Mouse (Mus musculus): ENCODE results near the gene Mt1.
"Not testable (repeated sequence)": the region's sequence is repeated elsewhere in the genome, so short reads cannot be mapped to it uniquely, and the experiment has no call there.

Gene Mt1

DNA sequence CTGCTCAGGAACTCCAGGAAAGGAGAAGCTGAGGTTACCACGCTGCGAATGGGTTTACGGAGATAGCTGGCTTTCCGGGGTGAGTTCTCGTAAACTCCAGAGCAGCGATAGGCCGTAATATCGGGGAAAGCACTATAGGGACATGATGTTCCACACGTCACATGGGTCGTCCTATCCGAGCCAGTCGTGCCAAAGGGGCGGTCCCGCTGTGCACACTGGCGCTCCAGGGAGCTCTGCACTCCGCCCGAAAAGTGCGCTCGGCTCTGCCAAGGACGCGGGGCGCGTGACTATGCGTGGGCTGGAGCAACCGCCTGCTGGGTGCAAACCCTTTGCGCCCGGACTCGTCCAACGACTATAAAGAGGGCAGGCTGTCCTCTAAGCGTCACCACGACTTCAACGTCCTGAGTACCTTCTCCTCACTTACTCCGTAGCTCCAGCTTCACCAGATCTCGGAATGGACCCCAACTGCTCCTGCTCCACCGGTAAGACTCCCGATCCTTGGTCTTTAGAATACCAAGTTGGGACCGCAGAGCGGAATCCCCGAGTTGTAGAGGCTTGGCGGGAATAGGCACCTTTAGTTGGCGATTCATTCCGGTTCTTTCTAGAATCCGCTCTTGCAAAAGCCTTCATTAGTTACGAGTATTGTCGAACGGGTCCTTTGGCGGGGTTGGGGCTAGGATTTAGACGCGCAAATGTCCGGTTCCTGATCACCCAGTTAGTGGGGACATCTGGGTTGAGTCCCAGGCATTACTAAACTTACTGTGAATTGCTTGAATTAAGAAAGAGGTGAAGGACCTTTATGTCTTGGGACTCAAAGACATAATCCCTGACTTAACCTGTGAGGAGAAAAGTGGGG is at the start of gene Mt1:
Mt1 (plus strand) TSS at position 226 of the 856 bp plus-strand sequence.
- peak; percentile 100 for DNase-seq (ENCODE audit: low read depth)

DNA sequence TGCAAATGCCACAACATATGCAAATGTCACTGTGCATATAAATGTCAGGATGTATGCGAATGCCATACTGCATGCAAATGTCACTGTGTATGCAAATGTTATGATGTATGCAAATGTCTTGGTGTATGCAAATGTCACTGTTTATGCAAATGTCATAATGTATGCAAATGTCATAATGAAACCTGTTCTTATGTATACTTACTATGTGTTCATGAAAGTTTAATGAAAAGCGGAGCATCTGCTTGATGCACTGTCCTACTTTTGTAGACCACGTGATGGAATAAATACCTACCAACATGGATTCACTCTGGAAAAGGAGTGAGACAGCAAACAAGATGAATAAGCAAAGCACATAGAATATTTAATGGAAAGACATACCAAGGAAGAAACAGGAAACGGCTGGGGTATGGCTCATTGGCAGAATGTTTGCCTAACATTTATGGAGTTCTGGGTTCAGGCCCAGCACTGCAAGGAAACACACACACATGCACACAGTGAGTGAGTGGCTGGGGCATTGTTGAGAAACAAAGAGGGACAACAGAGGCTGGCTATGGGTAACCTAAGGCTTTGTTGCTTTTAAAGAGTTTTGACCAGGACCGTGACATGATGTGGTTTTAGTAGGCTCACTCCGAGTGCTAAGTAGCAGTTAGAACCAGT is 49.6 kb upstream of the Mt1 start:
- DNase-seq (ENCODE audit: low read depth): no peak

DNA sequence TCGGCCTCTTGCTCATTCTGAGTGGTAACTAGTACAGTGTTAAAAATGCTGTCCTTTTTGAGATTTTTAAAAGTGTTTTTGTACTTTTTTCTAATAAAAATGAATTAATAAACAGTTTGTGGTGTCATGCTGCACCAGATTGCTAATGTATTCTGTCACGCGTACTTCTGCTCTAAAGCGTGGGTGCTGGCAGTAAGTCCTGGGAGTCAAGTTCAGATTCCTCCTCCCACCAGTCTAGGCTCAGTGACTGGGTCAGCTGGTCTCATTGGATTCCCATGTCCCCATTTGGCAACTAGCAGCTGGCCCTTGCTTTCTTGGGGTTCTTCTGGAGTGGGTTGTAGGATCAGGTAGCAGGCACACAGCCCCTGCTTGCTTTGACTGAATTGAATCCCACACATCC is 48.8 kb upstream of the Mt1 start:
- DNase-seq (ENCODE audit: low read depth): no peak

DNA sequence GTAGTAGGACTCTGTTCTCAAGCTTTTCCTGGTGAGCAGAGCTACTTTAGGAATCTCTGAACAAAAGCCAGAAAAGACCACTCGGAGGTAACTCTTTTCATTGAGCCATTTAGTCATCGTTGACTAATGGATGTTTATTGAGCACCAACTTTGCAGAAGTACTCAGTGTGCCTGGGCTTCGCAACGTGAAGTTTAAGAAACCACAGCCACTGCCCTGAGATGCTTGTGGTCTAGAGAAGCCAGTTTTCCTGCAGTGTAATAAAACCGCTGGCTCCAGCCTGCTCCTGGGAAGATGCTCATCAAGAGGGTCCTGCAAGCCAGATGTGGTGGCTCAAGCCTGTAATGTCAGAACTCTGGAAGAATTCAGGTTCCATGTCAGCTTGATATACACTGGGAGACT is 46.8 kb upstream of the Mt1 start:
- peak; percentile 46 for DNase-seq (ENCODE audit: low read depth)

DNA sequence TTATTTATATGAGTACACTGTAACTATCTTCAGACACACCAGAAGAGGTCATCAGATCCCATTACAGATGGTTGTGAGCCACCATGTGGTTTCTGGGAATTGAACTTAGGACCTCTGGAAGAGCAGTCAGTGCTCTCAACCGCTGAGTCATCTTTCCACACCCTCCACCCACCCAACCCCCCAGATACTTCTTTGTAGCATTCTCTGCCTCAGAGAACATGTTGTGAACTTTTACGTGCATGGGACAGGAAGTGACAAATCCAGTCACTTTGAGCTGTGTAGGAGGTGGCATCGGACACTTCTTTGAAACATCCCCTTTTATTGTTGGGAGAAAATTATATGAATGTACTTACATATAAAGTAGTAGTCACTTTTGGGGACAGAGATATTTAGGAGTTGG is 44.3 kb upstream of the Mt1 start:
- DNase-seq (ENCODE audit: low read depth): peak; percentile 76

DNA sequence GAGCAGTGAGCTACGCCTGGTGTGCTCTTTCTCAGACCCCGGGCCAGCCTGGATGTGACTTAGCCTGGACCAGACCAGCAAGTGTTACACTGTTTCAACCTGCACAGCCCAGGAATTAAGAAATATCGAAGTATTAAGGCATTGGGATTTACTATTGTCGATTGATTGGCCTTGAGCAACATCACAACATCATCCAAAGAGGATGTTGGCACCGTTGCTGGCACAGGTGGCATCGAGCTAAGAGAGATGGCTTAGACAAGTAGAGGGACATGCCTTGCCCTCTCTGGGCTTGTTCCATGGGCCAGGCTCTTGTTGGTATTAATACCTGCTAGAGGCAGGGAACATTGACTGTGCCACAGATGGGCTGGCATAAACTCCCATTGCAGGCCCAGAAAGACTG is 43.3 kb upstream of the Mt1 start:
- DNase-seq (ENCODE audit: low read depth): no peak

DNA sequence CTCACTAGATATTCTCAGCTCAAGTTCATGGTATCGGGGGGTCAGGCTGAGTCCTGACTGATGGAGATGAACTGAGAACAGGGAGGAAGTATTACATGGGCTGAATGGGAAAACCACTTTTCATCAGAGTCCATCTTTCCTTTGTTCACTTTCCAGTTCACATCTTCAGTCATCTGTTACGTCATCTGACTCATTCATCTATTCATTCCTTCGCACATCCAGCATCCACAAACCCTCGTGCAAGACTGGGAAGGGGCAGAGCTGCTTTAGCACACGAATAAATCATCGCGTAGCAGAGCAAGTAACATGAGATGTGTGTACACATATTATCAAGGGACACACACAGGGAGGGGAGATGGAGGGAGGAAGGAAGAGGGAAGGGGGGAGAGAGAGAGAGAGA is 42.7 kb upstream of the Mt1 start:
- DNase-seq (ENCODE audit: low read depth): peak; percentile 52

DNA sequence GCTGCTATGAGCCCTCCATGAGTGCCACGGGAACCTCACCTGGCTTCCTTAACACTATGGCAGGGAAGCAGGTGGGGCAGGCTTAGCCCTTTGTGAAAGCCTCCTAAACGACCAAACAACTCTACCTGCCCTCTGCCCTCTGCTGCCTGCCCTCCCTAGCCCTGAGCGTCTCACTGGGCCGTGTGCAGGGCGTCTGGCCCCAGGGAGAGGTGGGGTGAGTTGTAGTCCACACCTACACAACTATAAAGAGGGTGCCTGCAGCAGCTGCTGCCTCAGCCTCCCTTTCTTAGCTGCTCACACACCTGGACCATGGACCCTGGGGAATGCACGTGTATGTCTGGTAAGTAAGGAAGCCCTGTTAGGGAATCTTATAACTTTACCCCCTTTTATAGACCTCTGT is 41.9 kb upstream of the Mt1 start, which contains the start of gene Mt4:
Mt4 (plus strand) TSS at position 265 of the 400 bp plus-strand sequence.
- DNase-seq (ENCODE audit: low read depth): no peak

DNA sequence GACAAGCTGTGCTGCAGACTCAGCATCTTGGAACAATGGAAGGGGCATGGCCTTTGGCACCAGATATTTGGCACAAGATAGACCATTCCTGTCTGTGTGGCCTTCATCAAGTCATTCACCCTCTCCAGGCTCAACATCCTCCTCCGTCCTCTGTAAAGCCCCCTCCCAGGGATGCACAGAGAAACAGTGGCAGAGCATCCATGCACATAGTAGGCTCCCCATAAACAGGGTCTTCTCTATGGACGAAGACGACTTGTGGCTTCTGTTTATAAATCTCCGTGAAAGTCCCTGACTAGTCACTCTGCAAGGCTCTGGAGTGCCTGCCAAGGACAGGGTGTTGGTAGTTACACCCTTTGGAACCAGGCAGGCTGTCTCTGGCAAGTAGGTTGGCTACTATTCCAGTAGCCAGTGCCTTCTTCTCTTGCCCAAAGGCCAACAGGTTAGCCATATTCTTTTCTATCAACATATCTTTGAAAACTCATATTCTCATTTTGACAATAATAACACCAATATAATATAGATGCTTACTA is 38.6 kb upstream of the Mt1 start:
- DNase-seq (ENCODE audit: low read depth): no peak

DNA sequence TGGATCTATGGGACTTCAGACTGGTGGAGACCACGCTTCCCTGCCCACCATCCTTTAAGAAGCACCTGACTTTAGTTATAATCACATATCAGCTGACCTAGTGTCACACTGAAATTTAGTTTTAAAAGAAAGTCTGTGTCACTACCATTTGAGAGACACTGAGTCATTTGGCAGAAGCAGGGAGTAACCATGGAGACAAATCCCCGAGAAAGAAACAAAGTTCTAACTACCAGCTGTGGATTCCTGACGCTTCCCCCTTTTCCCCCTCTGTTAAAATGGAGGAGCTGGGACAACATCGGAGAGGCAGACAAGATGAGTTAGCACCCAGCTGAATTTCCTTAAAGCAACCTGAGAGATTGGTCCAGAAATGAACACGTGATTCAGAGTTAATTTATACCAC is 30.6 kb upstream of the Mt1 start:
- peak; percentile 67 for DNase-seq (ENCODE audit: low read depth)

DNA sequence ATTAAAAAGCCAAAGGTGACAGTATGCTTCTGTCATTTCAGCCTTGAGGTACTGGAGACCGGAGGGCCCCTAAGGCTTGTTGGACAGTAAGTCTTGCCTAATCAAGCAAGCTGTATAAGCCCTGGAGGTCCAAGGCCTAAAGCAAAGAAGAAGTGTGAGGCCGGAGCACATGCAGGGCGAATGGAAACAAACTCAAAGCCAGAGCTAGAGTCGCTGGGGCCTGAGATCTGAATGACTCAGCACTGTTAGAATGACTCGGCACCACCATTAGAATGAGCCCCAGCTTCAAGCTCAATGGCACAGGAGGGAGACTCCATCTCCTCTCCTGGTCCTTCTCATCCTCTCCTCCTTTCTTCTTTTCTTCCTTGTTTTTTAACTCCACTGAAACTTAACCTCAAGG is 28.0 kb upstream of the Mt1 start:
- peak; percentile 65 for DNase-seq (ENCODE audit: low read depth)

DNA sequence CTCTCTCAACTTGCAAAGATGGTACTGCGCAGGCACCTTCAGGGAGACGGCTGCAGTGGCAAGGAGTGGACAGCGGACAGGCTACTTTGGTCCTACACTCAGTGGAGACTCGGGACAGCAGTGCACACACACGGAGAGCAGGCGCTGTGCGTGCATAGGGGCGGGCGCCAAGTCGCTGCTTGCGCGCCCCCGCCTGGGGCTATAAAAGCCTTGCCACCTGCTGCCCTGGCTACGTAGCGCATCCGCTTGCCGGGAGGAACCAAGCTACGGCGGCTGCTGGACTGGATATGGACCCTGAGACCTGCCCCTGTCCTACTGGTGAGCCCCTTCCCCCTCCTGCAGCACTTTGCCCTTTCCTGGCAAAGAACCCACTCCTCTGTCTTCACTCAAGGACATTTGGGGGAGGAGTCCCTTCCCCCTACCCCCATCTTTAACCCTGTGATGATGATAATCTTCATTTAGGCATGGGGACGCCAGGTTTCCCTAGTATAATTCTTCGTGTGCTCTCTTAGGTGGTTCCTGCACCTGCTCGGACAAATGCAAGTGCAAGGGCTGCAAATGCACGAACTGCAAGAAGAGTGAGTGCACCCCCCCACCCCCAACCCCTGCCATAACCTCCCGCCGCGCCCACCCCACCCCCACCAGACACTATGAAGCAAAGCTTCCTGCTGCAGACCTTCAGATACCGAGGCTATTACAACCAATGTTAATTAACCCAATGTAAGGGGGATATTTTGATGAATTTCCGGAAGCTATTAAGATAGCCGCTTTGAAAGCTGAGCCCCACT is 26.2 kb upstream of the Mt1 start, which contains the start of gene Mt3:
Mt3 (plus strand) TSS at position 95 of the 788 bp plus-strand sequence.
- DNase-seq (ENCODE audit: low read depth): no peak

DNA sequence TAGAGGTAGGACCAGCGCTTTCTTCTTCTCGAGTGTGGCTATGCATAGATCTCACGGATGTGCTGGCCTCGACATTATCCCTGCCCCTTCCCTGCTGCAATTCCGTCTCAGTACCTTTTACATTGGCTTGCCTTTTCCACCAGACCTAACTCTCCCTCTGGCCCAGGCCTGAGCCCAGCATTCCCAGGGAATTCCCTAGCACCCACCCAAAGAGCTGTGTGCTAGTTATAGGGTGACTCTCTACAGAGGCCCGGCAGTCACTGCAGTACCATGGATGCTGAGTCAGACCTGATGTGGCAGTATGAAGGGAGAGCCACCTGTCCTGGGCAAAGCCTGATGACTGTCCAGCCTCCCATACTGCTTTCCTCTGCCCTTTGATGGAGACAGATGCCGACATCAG is 25.4 kb upstream of the Mt1 start:
- DNase-seq (ENCODE audit: low read depth): no peak

DNA sequence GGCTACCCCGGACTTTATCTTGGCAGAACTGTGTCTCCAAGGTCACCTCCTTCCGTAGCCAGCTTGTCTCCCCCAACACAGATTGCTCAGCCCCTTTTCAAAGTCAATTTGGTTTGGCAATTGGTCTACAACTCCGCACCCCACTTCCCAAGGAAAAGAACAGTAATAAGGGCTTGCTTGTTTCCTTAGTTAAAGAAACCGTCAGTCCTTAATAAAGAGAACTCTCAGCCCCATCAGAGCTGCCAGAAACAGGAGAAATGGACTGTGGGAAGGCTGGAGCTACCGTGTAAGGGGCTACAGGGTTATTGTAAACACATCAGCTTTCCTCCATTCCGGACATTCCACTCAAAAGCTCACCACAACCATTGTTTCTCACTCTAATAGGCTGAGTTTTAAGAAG is 24.3 kb upstream of the Mt1 start:
- peak; percentile 52 for DNase-seq (ENCODE audit: low read depth)

DNA sequence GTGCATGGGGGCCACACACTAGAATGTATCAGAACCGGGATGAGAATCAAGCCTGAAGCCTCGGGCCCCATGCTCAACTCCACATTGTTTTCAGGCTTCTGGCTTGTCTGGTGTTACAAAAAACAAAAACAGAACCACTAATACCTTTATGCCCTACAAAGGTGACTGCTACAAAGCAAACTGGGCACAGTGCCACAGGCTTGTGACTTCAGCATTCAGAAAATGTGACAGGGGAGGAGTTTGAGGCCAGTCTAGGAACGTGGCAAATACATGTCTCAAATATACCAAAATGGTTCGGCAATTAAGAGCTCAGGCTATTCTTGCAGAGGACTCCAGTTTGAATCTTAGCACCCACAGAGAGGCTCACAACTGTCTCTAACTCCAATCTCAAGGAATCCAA is 22.8 kb upstream of the Mt1 start:
- no peak for DNase-seq (ENCODE audit: low read depth)

DNA sequence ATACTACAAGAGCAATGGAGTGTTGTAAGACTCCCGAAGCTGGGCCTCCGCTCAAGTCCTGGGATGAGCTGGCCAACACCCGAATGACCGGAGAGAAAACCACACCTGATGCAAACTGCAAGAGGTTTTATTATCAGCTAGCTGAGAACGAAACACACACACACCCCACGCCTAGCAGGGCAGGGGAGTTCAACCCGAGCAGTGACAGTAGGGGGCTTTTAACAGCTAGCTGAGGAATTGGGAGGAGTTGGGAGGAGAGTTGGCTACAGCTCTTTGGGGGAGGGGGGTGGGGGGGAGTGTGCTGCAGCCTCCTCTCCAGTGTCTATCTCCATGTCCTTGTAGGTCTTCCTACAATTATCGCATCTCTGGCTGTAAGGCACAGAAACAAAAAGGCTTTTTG is 13.1 kb upstream of the Mt1 start:
- not testable (repeated sequence) for DNase-seq (ENCODE audit: low read depth)

DNA sequence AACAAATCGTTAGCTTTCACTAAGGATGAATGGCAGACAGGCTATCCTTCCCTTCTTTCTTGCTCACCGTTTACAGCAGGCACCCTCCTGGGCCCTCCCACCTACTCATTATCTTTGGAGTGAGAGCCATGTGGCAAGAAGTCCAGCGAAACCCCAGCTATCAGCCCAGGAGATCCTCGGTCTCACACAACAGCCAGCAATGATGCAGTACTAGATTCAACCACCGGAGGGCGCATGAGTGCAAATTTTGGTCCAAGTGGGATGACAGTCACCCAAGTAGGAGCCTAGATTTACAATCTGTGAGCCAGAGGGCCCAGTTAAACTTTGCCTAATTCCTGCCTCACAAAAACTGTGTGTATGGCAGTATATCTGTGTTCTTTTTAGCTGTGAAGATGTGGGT is 11.6 kb upstream of the Mt1 start:
- DNase-seq (ENCODE audit: low read depth): peak; percentile 94

DNA sequence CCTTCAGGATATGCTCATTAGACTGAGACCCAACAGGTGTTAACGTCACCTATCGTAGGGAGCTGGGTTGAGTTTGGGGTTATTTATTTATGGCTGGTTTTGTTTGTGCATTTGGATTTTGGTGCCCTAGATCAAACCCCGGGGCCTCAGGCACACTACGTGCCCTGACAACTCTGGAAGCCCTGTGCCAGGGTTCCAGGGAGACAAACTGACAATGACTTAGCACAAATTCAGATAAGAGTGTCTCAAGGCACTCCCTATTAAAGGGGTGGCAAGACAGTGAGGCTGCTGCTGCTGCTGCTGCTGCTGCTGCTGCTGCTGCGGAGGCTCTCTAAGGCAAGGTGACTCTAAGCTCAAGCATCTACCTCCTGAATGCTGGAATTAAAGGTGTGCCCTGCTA is 9.3 kb upstream of the Mt1 start:
- no peak for DNase-seq (ENCODE audit: low read depth)

DNA sequence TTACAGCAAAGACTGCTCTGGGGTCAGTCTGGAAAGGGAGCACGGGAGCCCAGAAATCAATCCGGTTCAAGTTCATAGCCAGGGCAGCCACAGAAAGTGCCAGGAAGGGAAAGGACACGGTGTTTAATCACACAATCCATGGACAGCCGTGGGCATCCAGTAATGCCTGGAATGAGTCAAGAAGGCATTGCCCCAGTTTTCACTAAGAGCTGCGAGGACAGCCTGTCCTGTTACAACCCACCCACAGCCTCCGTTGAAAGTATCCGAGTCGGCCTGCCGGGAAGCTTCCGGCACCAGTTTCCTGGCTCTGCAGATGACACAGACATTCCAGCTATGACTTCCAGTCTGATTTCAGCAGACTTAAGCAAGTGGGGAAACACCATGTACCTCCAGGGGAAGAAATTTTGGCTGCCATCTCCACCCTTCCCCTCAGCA is 7.5 kb upstream of the Mt1 start:
- peak; percentile 79 for DNase-seq (ENCODE audit: low read depth)

DNA sequence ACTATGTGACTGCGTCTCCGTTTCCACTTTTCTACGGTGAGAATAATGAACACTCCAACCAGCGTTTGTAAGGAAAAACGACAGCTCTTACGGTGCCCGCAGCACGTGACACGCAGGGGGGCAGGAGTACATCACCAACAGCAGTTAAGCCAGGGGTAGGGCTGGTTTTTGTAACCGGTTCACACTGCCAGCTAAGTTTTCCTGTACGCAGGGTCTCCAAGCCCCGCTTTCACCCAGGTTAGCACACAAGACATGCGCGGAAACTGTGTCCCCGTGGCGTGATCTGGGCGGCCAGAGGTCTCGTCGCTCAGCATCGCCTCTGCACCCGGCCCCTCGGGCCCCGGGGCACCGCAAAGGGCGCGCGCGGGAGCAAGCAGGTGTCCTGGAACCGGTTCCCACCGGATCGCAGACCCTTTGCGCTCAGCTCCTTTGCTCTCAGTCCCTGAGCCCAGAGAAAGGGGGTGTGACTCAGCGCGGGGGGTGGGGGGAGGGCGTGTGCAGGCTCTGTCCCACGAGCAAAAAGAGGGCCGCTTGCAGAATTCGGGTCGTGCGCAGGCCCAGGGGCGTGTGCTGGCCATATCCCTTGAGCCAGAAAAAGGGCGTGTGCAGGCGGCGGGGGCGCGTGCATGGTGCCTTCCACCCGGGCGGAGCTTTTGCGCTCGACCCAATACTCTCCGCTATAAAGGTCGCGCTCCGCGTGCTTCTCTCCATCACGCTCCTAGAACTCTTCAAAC is 6.6 kb upstream of the Mt1 start, which contains the start of gene Mt2:
Mt2 (plus strand) TSS at position 590 of the 734 bp plus-strand sequence.
- DNase-seq (ENCODE audit: low read depth): peak; percentile 94
